Mouse (Mus musculus): Measurements from ENCODE around the gene Dph2. TPM values are rescaled to one million over a fixed set of nuclear protein-coding genes. Genes with fewer than 3 reads are reported as not detected.

Gene Dph2
- polyA plus RNA-seq, 1 experiment from 2014 or later: 27.1 TPM

DNA sequence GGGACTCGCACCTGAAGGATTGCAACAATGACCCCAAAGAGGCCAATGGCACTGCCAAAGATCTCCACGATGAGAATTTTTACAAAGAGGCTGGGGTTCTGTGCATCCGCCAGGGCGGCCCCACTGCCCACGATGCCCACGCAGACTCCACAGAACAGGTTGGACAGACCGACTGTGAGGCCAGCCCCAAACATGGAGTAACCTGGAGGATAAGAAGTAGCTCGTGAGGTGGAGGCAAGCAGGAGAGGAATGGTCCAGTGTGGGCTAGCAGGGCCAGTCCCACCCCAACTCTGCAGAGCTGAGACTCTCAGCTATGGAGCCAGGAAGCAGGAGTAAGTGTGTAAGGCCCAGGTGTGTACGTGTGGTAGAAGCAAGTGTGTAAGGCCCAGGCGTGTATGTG, 6.7 kb downstream of the Dph2 start:
- WGBS: 93% methylated on average over 10 of the region's 10 CpGs
- no peaks in the 10 kb centered on the region for H3K9me3 ChIP-seq
- H3K4me1 ChIP-seq (replicated peaks): peaks cover 60% of the 10 kb centered on the region
- H3K27ac ChIP-seq: no peak overlapping the region
- H3K36me3 ChIP-seq: peaks cover 52% of the 10 kb centered on the region
- no peak overlapping the region for H3K4me3 ChIP-seq
- DNase-seq (ENCODE audit: low spot score): no peak
- no peaks in the 10 kb centered on the region for H3K27me3 ChIP-seq (ENCODE audit: insufficient read depth, poor library complexity, severe bottlenecking)

DNA sequence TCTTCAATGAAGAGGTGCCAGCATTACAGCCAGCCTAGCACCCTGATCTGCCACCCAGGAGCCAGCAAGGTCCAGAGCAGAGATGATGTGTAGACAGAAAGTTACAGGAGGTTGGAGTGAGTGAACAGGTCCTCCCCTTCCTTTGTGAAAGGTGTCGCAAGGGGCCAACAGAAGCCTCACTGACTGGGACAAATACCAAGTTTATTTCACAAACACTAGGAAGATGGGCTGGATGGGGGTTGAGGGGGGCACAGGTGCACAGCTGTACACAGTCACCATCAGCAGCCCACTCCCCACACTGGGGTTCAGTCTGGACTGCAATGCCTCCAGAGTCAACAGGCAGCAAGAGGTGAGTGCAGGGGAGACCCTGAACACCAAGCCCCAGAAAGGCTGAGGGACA, 7.7 kb downstream of the Dph2 start:
- Histone ChIP-seq H3K36me3 (peaks cover 52% of the 10 kb centered on the region), H3K4me1 (replicated peaks) (peaks cover 60% of the 10 kb centered on the region), H3K27ac (peak overlapping the region; percentile 96; the same call in 1 of the 2 replicates), H3K27me3 (ENCODE audit: insufficient read depth, poor library complexity, severe bottlenecking) (no peaks in the 10 kb centered on the region), H3K9me3 (no peaks in the 10 kb centered on the region), H3K4me3 (peak overlapping the region; percentile 87)
- 89% methylated on average over 1 of the region's 1 CpGs for WGBS
- no peak for DNase-seq (ENCODE audit: low spot score)

- Histone ChIP-seq H3K36me3 (peaks cover 56% of the 10 kb centered on the region), H3K27me3 (ENCODE audit: insufficient read depth, poor library complexity, severe bottlenecking) (no peaks in the 10 kb centered on the region), H3K4me3 (peak within 1 kb of the TSS; percentile 87), H3K27ac (peak within 1 kb of the TSS; percentile 96), H3K4me1 (replicated peaks) (peaks cover 69% of the 10 kb centered on the region), H3K9me3 (no peaks in the 10 kb centered on the region)
- WGBS: under 1% methylated on average over 95 of the region's 103 CpGs
- peak; percentile 68 for DNase-seq (ENCODE audit: low spot score)
Observed at GRCm38 (mm10) chr4:117882701-117883691, 8.8 kb downstream of the Dph2 start, which contains the start of gene B4galt2. Gene B4galt2, minus strand, starts transcription at chr4:117883487.

- peaks cover 39% of the 10 kb centered on the region for H3K4me1 ChIP-seq (replicated peaks)
- no peaks in the 10 kb centered on the region for H3K9me3 ChIP-seq
- H3K36me3 ChIP-seq: peaks cover 77% of the 10 kb centered on the region
- DNase-seq (ENCODE audit: low spot score): no peak
- H3K27me3 ChIP-seq (ENCODE audit: insufficient read depth, poor library complexity, severe bottlenecking): no peaks in the 10 kb centered on the region
- H3K27ac ChIP-seq: no peak overlapping the region
- H3K4me3 ChIP-seq: no peak overlapping the region
- 83% methylated on average over 5 of the region's 5 CpGs for WGBS
Observed at GRCm38 (mm10) chr4:117878703-117879102, 13.1 kb downstream of the Dph2 start.

DNA sequence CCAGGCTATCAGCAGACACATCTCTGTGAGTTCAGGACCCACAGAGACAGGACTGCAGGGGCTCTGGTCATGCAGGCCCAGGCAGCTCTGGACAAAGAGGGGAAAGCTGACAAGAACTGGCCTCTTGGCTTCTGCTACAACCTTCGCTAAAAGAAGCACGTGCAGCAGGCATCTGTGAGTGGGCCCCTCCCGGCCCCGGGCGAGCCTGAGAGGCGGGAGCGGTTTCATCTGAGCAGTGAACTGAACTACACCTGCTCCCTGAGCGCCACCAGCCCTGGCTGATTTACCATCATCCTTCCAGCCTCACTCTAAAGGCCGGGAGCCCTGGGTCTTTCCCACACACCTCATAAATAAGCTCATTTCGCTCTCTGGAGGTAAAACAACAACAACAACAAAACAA, 13.5 kb downstream of the Dph2 start:
- Histone ChIP-seq H3K36me3 (peaks cover 81% of the 10 kb centered on the region), H3K4me1 (replicated peaks) (peaks cover 37% of the 10 kb centered on the region), H3K27ac (0 out of 2 replicates have a peak overlapping the region, but pooled peaks have one; percentile 18), H3K9me3 (no peaks in the 10 kb centered on the region), H3K27me3 (ENCODE audit: insufficient read depth, poor library complexity, severe bottlenecking) (no peaks in the 10 kb centered on the region), H3K4me3 (no peak overlapping the region)
- WGBS: 78% methylated on average over 10 of the region's 10 CpGs
- no peak for DNase-seq (ENCODE audit: low spot score)

- no peaks in the 10 kb centered on the region for H3K9me3 ChIP-seq
- peaks cover 41% of the 10 kb centered on the region for H3K4me1 ChIP-seq (replicated peaks)
- DNase-seq (ENCODE audit: low spot score): no peak
- peaks cover 55% of the 10 kb centered on the region for H3K36me3 ChIP-seq
- no peak overlapping the region for H3K27ac ChIP-seq
- 94% methylated on average over 9 of the region's 9 CpGs for WGBS
- H3K4me3 ChIP-seq: no peak overlapping the region
- H3K27me3 ChIP-seq (ENCODE audit: insufficient read depth, poor library complexity, severe bottlenecking): no peaks in the 10 kb centered on the region; the same call in none of the 2 replicates
Observed at GRCm38 (mm10) chr4:117873615-117874014, 18.2 kb downstream of the Dph2 start.

GRCm38 (mm10) chr4:117872471-117872886, 19.4 kb downstream of the Dph2 start, which contains the start of gene Ccdc24:
Gene Ccdc24, minus strand, starts transcription at chr4:117872557.
- Histone ChIP-seq H3K36me3 (peaks cover 44% of the 10 kb centered on the region), H3K27me3 (ENCODE audit: insufficient read depth, poor library complexity, severe bottlenecking) (peaks cover 7% of the 10 kb centered on the region), H3K4me3 (peak within 1 kb of the TSS; percentile 40), H3K9me3 (no peaks in the 10 kb centered on the region), H3K4me1 (replicated peaks) (peaks cover 45% of the 10 kb centered on the region), H3K27ac (peak within 1 kb of the TSS; percentile 64)
- WGBS: 4% methylated on average over 14 of the region's 14 CpGs
- DNase-seq (ENCODE audit: low spot score): peak; percentile 60

DNA sequence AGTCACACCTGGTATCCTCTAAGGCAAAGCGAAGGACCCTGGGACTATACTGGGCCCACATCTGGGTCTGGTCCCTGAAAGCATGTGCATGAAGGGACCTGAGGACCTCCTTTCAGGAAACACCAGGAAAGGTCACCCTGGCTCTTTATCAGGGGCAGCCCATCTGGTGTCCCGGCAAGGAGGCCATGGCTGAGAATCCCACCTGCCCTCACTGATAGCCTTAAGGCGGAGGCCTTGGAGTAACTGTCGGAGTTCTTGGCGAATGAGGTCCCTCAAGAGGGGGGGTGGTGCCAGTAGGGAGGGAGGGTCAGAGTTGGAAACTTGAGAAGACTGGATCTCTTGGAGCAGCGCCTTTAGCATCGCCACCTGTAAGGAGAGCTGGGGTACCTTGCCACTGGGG, 20.0 kb downstream of the Dph2 start:
- Histone ChIP-seq H3K27ac (no peak overlapping the region), H3K4me3 (no peak overlapping the region), H3K4me1 (replicated peaks) (peaks cover 49% of the 10 kb centered on the region), H3K27me3 (ENCODE audit: insufficient read depth, poor library complexity, severe bottlenecking) (peaks cover 14% of the 10 kb centered on the region), H3K9me3 (no peaks in the 10 kb centered on the region), H3K36me3 (peaks cover 37% of the 10 kb centered on the region)
- no peak for DNase-seq (ENCODE audit: low spot score)
- 66% methylated on average over 7 of the region's 7 CpGs for WGBS

DNA sequence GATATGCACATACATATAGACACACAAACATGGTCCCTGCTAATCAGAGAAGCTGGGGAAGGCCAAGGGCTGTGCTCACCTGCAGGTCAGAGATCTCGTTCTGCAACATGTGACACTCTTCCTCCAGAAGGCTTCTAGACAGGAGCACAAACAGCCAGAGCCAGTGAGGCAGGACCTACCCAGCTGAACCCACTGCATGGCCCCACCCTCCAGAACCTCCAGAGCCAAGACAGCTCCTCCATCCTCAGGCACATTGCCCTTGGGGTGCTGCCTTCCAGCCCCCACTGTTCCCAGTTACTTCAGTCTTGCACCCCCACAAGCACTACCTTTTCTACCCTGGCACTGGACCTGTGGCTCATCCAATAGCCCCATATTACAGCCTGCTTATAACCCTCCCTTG, 21.4 kb downstream of the Dph2 start:
- Histone ChIP-seq H3K9me3 (no peaks in the 10 kb centered on the region), H3K27me3 (ENCODE audit: insufficient read depth, poor library complexity, severe bottlenecking) (peaks cover 15% of the 10 kb centered on the region), H3K4me3 (no peak overlapping the region), H3K36me3 (peaks cover 24% of the 10 kb centered on the region), H3K27ac (no peak overlapping the region), H3K4me1 (replicated peaks) (peaks cover 58% of the 10 kb centered on the region)
- 53% methylated on average over 1 of the region's 1 CpGs for WGBS
- DNase-seq (ENCODE audit: low spot score): no peak

- 77% methylated on average over 9 of the region's 9 CpGs for WGBS
- H3K27ac ChIP-seq: no peak overlapping the region
- H3K27me3 ChIP-seq (ENCODE audit: insufficient read depth, poor library complexity, severe bottlenecking): peaks cover 15% of the 10 kb centered on the region
- no peak overlapping the region for H3K4me3 ChIP-seq
- H3K4me1 ChIP-seq (replicated peaks): peaks cover 59% of the 10 kb centered on the region
- no peak for DNase-seq (ENCODE audit: low spot score)
- H3K36me3 ChIP-seq: peaks cover 13% of the 10 kb centered on the region
- H3K9me3 ChIP-seq: no peaks in the 10 kb centered on the region
Observed at GRCm38 (mm10) chr4:117869317-117869716, 22.5 kb downstream of the Dph2 start.

DNA sequence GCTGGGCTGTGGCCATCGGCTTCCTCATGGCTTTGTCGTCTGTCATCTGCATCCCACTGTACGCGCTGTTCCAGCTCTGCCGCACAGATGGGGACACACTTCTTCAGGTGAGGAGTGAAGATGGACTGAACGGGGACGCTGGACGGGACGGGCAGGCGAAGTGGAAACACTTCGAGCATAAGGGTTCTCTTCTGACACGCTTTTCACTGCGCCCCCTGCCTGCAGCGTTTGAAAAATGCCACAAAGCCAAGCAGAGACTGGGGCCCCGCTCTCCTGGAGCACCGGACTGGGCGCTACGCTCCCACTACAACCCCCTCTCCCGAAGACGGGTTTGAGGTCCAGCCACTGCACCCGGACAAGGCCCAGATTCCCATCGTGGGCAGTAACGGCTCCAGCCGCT, 24.0 kb downstream of the Dph2 start:
- 21% methylated on average over 24 of the region's 24 CpGs for WGBS
- DNase-seq (ENCODE audit: low spot score): peak; percentile 71
- Histone ChIP-seq H3K27me3 (ENCODE audit: insufficient read depth, poor library complexity, severe bottlenecking) (peaks cover 15% of the 10 kb centered on the region), H3K4me1 (replicated peaks) (peaks cover 57% of the 10 kb centered on the region), H3K4me3 (no peak overlapping the region), H3K9me3 (no peaks in the 10 kb centered on the region), H3K36me3 (no peaks in the 10 kb centered on the region), H3K27ac (peak overlapping the region; percentile 37; the same call in 1 of the 2 replicates)

- DNase-seq (ENCODE audit: low spot score): no peak
- no peak overlapping the region for H3K4me3 ChIP-seq
- no peaks in the 10 kb centered on the region for H3K36me3 ChIP-seq
- H3K9me3 ChIP-seq: no peaks in the 10 kb centered on the region
- peaks cover 15% of the 10 kb centered on the region for H3K27me3 ChIP-seq (ENCODE audit: insufficient read depth, poor library complexity, severe bottlenecking)
- 81% methylated on average over 6 of the region's 6 CpGs for WGBS
- peaks cover 57% of the 10 kb centered on the region for H3K4me1 ChIP-seq (replicated peaks)
- no peak overlapping the region for H3K27ac ChIP-seq
Observed at GRCm38 (mm10) chr4:117867000-117867399, 24.8 kb downstream of the Dph2 start.

- no peaks in the 10 kb centered on the region for H3K9me3 ChIP-seq
- H3K4me1 ChIP-seq (replicated peaks): peaks cover 53% of the 10 kb centered on the region
- no peak overlapping the region for H3K27ac ChIP-seq
- WGBS: 61% methylated on average over 9 of the region's 9 CpGs
- no peak overlapping the region for H3K4me3 ChIP-seq
- peaks cover 15% of the 10 kb centered on the region for H3K27me3 ChIP-seq (ENCODE audit: insufficient read depth, poor library complexity, severe bottlenecking)
- H3K36me3 ChIP-seq: no peaks in the 10 kb centered on the region
- DNase-seq (ENCODE audit: low spot score): no peak
Observed at GRCm38 (mm10) chr4:117866083-117866482, 25.7 kb downstream of the Dph2 start.

All from hindbrain, embryonic 10.5 days (tissue).